Mouse (Mus musculus): ENCODE data around the gene Slc5a10.

DNA sequence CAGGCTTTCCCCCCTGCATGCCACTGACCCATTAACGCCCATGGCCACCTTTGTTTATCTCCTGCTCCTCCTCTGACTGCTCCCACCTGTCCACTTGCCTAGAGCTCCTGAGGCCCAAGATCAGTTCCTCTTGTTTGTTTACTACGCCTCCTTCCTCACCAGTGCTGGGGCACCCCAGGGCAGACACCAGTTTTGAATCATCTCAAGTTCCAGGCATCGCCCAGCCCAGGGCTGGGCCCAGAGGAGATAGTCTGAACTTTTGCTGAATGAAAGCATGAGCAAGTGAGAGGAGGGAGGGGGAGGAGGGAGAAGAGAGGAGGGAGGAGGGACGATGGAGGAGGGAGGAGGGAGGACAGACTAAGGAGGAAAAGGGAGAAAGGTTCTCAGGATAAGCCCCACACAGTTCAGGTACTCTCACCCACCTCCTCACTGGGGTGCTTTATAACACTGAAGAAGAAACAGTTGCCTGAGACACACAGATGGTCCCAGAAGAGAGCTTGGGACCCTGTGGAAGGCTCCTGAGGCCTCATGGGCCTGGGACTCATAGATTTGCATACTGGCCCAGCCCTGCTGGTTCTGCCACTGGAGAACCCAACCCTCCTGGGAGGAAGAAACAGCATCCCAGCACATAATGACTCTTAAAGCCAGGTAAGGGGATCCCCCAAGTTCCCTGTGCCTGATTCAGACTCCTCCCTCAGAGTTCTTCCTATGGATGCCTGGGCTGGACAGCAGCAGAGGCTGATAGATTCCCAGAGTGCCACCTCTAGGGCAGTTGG, 41.3 kb downstream of the Slc5a10 start:
- TF ChIP-seq CTCF (IDR thresholded peaks at IDR 0.05; ENCODE audit: low read depth, low read length) (no peak), POLR2A (IDR thresholded peaks at IDR 0.05; ENCODE audit: borderline replicate concordance, low read depth, low read length) (no peak)
